Mouse (Mus musculus) ES-E14 (cell line): ENCODE results near the gene Wdr48.

ENCODE experiments used
- HCFC1 ChIP-seq: IDR thresholded peaks from 2 replicates; pipeline ENCODE4 v1.6.1; 2012; ENCODE audit warnings: low read length, inconsistent platforms, borderline replicate concordance; ENCODE audit not compliant: insufficient read depth
- ZC3H11A ChIP-seq: IDR thresholded peaks from 2 replicates; pipeline ENCODE4 v1.6.1; 2012; ENCODE audit warnings: low read depth, mild to moderate bottlenecking, inconsistent platforms, low read length, borderline replicate concordance
- ZNF384 ChIP-seq: IDR thresholded peaks from 2 replicates; pipeline ENCODE4 v1.6.1; 2012; ENCODE audit warnings: low read depth, low read length, inconsistent platforms

GRCm38 (mm10) chr9:119941407-119941806 is 46.7 kb downstream of the Wdr48 start:
- TF ChIP-seq HCFC1 = no peak
- TF ChIP-seq ZC3H11A = no peak
- TF ChIP-seq ZNF384 = 0 out of 2 replicates have a peak, but pooled peaks have one; percentile 44
